Mouse (Mus musculus): ENCODE measurements at regions not wholly inside any gene's neighbourhood (a gene's known extent, or its start where the extent isn't known, plus 50 kb on each side); places are given as distances from the start of the nearest gene placed in this dataset.

GRCm38 (mm10) chr13:101190249-101190830 lies 357.1 kb upstream of the Slc30a5 start:
- no peak overlapping the region for H3K9ac ChIP-seq (ENCODE audit: low read depth, low read length)
- no peak overlapping the region for H3K4me2 ChIP-seq (ENCODE audit: low read depth, low read length)
- ATAC-seq, result no peak
- no peaks in the 10 kb centered on the region for H3K4me1 ChIP-seq (ENCODE audit: control insufficient read depth, insufficient read depth, low read length)
- no peak overlapping the region for H3K27ac ChIP-seq (ENCODE audit: low read length)
- H3K27me3 ChIP-seq (replicated peaks; ENCODE audit: control insufficient read depth, insufficient read depth, low read length), result no peaks in the 10 kb centered on the region
- no peaks in the 10 kb centered on the region for H3K9me3 ChIP-seq (ENCODE audit: control insufficient read depth, low read length)
- WGBS, result 74% methylated on average over 7 of the region's 7 CpGs
- H3K4me3 ChIP-seq (ENCODE audit: low read length), result no peak overlapping the region
- H3K36me3 ChIP-seq (ENCODE audit: control insufficient read depth, insufficient read depth, low read length), result no peaks in the 10 kb centered on the region

DNA sequence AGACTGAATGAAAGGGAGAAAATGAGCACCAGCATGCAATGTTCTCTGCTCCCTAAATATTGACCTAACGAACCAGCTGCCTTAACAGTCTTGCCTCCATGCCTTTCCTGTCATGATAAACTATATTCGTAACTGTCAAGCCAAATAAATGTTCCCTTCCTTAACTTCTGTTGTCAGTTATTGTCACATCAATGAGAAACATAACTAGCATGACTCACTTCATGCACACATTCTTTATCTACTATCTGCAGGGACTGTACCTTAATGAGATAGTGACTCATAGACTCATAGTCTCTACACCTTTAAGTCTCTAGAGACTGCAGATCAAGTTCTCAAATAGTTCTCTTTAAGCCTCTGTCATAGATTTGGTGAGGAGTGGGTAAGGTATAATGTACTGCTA lies 349.2 kb upstream of the Slc30a5 start:
- H3K27ac ChIP-seq (ENCODE audit: low read length), result no peak overlapping the region
- H3K36me3 ChIP-seq (ENCODE audit: control insufficient read depth, insufficient read depth, low read length), result no peaks in the 10 kb centered on the region
- no peaks in the 10 kb centered on the region for H3K4me1 ChIP-seq (ENCODE audit: control insufficient read depth, insufficient read depth, low read length)
- no peak overlapping the region for H3K4me2 ChIP-seq (ENCODE audit: low read depth, low read length)
- H3K27me3 ChIP-seq (replicated peaks; ENCODE audit: control insufficient read depth, insufficient read depth, low read length), result no peaks in the 10 kb centered on the region
- no peak overlapping the region for H3K9ac ChIP-seq (ENCODE audit: low read depth, low read length)
- no peaks in the 10 kb centered on the region for H3K9me3 ChIP-seq (ENCODE audit: control insufficient read depth, low read length)
- no peak for ATAC-seq
- whole genome bisulfite sequencing, result 63% methylated on average over 2 of the region's 2 CpGs
- H3K4me3 ChIP-seq (ENCODE audit: low read length), result no peak overlapping the region

GRCm38 (mm10) chr13:101175017-101175689 lies 341.9 kb upstream of the Slc30a5 start:
- Histone ChIP-seq H3K36me3 (ENCODE audit: control insufficient read depth, insufficient read depth, low read length) (no peaks in the 10 kb centered on the region), H3K27ac (ENCODE audit: low read length) (no peak overlapping the region), H3K4me1 (ENCODE audit: control insufficient read depth, insufficient read depth, low read length) (no peaks in the 10 kb centered on the region), H3K4me3 (ENCODE audit: low read length) (no peak overlapping the region), H3K9ac (ENCODE audit: low read depth, low read length) (no peak overlapping the region), H3K4me2 (ENCODE audit: low read depth, low read length) (no peak overlapping the region), H3K27me3 (replicated peaks; ENCODE audit: control insufficient read depth, insufficient read depth, low read length) (no peaks in the 10 kb centered on the region), H3K9me3 (ENCODE audit: control insufficient read depth, low read length) (no peaks in the 10 kb centered on the region)
- no peak for ATAC-seq
- WGBS, result 78% methylated on average over 8 of the region's 8 CpGs

- 74% methylated on average over 2 of the region's 2 CpGs for WGBS
- no peak for ATAC-seq
Observed at GRCm38 (mm10) chr13:101161768-101162167, 328.5 kb upstream of the Slc30a5 start.

GRCm38 (mm10) chr13:101159878-101160277 lies 326.7 kb upstream of the Slc30a5 start:
- Histone ChIP-seq H3K9ac (ENCODE audit: low read depth, low read length) (no peak overlapping the region), H3K4me2 (ENCODE audit: low read depth, low read length) (no peak overlapping the region), H3K27me3 (replicated peaks; ENCODE audit: control insufficient read depth, insufficient read depth, low read length) (no peaks in the 10 kb centered on the region), H3K9me3 (ENCODE audit: control insufficient read depth, low read length) (no peaks in the 10 kb centered on the region), H3K4me3 (ENCODE audit: low read length) (no peak overlapping the region), H3K4me1 (ENCODE audit: control insufficient read depth, insufficient read depth, low read length) (no peaks in the 10 kb centered on the region), H3K36me3 (ENCODE audit: control insufficient read depth, insufficient read depth, low read length) (no peaks in the 10 kb centered on the region), H3K27ac (ENCODE audit: low read length) (no peak overlapping the region)
- 86% methylated on average over 3 of the region's 3 CpGs for WGBS
- ATAC-seq, result no peak

More at GRCm38 (mm10) chr13:101161768-101162167, 328.5 kb upstream of the Slc30a5 start:
- no peak overlapping the region for H3K9ac ChIP-seq (ENCODE audit: low read depth, low read length)
- H3K4me3 ChIP-seq (ENCODE audit: low read length), result no peak overlapping the region
- no peaks in the 10 kb centered on the region for H3K27me3 ChIP-seq (replicated peaks; ENCODE audit: control insufficient read depth, insufficient read depth, low read length)
- no peaks in the 10 kb centered on the region for H3K36me3 ChIP-seq (ENCODE audit: control insufficient read depth, insufficient read depth, low read length)
- H3K4me1 ChIP-seq (ENCODE audit: control insufficient read depth, insufficient read depth, low read length), result no peaks in the 10 kb centered on the region
- no peaks in the 10 kb centered on the region for H3K9me3 ChIP-seq (ENCODE audit: control insufficient read depth, low read length)
- H3K4me2 ChIP-seq (ENCODE audit: low read depth, low read length), result no peak overlapping the region
- H3K27ac ChIP-seq (ENCODE audit: low read length), result no peak overlapping the region

DNA sequence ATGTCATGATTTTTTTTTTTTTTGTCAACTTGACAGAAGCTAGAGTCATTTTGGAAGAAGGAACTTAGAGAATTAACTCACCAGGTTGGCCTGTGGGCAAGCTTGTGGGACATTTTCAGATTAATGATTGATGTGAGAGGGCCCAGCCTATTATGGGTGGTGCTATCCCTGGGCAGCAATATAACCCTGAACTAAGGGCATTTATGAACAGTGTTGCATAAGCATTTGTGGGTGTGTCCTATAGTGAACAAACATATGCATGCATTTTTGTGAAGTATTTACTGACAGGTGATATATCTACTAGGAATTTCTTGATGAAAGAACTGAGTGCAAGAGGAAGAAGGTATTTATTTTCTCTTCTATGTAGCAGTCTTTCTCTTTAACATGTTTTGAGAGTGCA lies 320.5 kb upstream of the Slc30a5 start:
- Histone ChIP-seq H3K27ac (ENCODE audit: low read length) (no peak overlapping the region), H3K4me2 (ENCODE audit: low read depth, low read length) (no peak overlapping the region), H3K36me3 (ENCODE audit: control insufficient read depth, insufficient read depth, low read length) (no peaks in the 10 kb centered on the region), H3K9ac (ENCODE audit: low read depth, low read length) (no peak overlapping the region), H3K9me3 (ENCODE audit: control insufficient read depth, low read length) (no peaks in the 10 kb centered on the region), H3K4me1 (ENCODE audit: control insufficient read depth, insufficient read depth, low read length) (no peaks in the 10 kb centered on the region), H3K27me3 (replicated peaks; ENCODE audit: control insufficient read depth, insufficient read depth, low read length) (no peaks in the 10 kb centered on the region), H3K4me3 (ENCODE audit: low read length) (no peak overlapping the region)
- peak; percentile 93 for ATAC-seq

DNA sequence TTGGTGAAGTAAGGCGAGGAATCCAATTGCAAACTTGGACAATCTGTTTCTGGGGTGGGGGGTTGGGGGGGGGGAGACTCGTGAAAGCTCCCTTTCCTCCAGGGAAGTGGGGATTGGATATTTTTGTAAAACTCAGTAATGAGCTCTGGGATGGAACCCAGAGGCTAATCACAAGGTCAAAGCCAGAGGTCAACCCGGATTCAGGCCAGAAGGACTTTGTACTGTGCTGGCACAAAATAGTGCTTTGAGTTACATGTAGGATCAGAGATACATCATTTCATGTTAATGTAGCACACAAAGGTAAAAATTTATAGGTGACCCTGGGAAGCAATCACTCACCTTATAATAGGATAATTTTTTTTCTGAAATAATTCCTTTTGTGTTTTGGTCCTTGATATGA lies 309.5 kb upstream of the Slc30a5 start:
- ATAC-seq, result no peak
- no peaks in the 10 kb centered on the region for H3K4me1 ChIP-seq (ENCODE audit: control insufficient read depth, insufficient read depth, low read length)
- 66% methylated on average over 3 of the region's 3 CpGs for WGBS
- no peaks in the 10 kb centered on the region for H3K36me3 ChIP-seq (ENCODE audit: control insufficient read depth, insufficient read depth, low read length)
- H3K9ac ChIP-seq (ENCODE audit: low read depth, low read length), result no peak overlapping the region
- H3K27ac ChIP-seq (ENCODE audit: low read length), result no peak overlapping the region
- no peak overlapping the region for H3K4me2 ChIP-seq (ENCODE audit: low read depth, low read length)
- H3K4me3 ChIP-seq (ENCODE audit: low read length), result no peak overlapping the region
- H3K27me3 ChIP-seq (replicated peaks; ENCODE audit: control insufficient read depth, insufficient read depth, low read length), result no peaks in the 10 kb centered on the region
- H3K9me3 ChIP-seq (ENCODE audit: control insufficient read depth, low read length), result no peaks in the 10 kb centered on the region

DNA sequence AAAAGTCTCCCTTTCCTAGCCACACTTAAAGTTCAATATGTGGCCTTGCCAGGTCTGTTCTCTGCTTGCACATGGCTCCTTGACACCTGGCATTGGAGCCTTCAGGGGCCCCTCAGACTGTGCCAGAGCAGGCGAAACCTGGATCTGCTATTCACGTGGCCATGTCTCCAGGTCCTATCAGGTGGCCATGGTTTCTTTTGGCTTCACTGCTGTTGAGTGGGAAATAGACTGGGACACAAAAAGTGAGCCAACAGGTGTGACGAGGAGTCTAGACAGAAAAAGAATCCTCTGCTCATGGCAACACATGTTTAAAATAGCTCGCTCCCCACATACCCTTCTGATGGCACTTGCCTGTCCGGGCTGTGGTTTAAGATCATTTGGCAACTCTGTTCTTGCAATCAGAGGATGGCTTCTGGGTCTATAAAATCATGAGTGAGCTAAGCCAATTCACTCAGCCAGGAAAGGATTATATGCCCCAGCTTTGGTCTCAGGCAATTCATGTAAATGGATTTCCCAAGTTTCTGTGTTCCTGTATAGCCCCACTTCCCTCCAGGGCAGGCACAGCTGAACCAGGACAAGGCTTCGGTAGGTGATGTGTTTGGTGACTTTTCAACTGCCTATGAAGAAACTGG lies 309.0 kb upstream of the Slc30a5 start:
- Histone ChIP-seq H3K4me2 (ENCODE audit: low read depth, low read length) (no peak overlapping the region), H3K9ac (ENCODE audit: low read depth, low read length) (no peak overlapping the region), H3K9me3 (ENCODE audit: control insufficient read depth, low read length) (no peaks in the 10 kb centered on the region), H3K27ac (ENCODE audit: low read length) (no peak overlapping the region), H3K27me3 (replicated peaks; ENCODE audit: control insufficient read depth, insufficient read depth, low read length) (no peaks in the 10 kb centered on the region), H3K36me3 (ENCODE audit: control insufficient read depth, insufficient read depth, low read length) (no peaks in the 10 kb centered on the region), H3K4me3 (ENCODE audit: low read length) (no peak overlapping the region), H3K4me1 (ENCODE audit: control insufficient read depth, insufficient read depth, low read length) (no peaks in the 10 kb centered on the region)
- no peak for ATAC-seq
- 87% methylated on average over 6 of the region's 6 CpGs for WGBS

GRCm38 (mm10) chr13:101129466-101129865 lies 296.2 kb upstream of the Slc30a5 start:
- no peaks in the 10 kb centered on the region for H3K9me3 ChIP-seq (ENCODE audit: control insufficient read depth, low read length)
- no peaks in the 10 kb centered on the region for H3K36me3 ChIP-seq (ENCODE audit: control insufficient read depth, insufficient read depth, low read length)
- no peaks in the 10 kb centered on the region for H3K27me3 ChIP-seq (replicated peaks; ENCODE audit: control insufficient read depth, insufficient read depth, low read length)
- H3K4me3 ChIP-seq (ENCODE audit: low read length), result no peak overlapping the region
- H3K27ac ChIP-seq (ENCODE audit: low read length), result no peak overlapping the region
- ATAC-seq, result no peak
- no peaks in the 10 kb centered on the region for H3K4me1 ChIP-seq (ENCODE audit: control insufficient read depth, insufficient read depth, low read length)
- H3K4me2 ChIP-seq (ENCODE audit: low read depth, low read length), result no peak overlapping the region
- WGBS, result 82% methylated on average over 3 of the region's 3 CpGs
- no peak overlapping the region for H3K9ac ChIP-seq (ENCODE audit: low read depth, low read length)

Data from intestine, embryonic 16.5 days (tissue).